Mouse (Mus musculus) limb, embryonic 11.5 days (tissue): ENCODE measurements around the gene Banp. TPM values are rescaled to one million over a fixed set of nuclear protein-coding genes. Genes with fewer than 3 reads are reported as not detected.

ENCODE experiments used
- ATAC-seq: fragments of 200-750 bp; cut with Nextera tagmentation; 2 replicates; pipeline ENCODE4 v1.8.0; 2017; ENCODE audit warnings: low read depth; ENCODE audit not compliant: insufficient number of reproducible peaks, low FRiP score, low TSS enrichment
- DNase-seq: peaks from one replicate; pipeline ENCODE4 v3.0.0-alpha.2; 2015; ENCODE audit warnings: low spot score
- H3K27ac ChIP-seq: fragments of 300-500 bp; sonication (generic); replicated peaks from 2 replicates; pipeline ENCODE4 v1.5.1; 2014; ENCODE audit warnings: low read depth, mild to moderate bottlenecking, low read length
- H3K27me3 ChIP-seq: fragments of 300-500 bp; sonication (generic); 2 replicates; pipeline ENCODE4 v1.6.1; 2014; ENCODE audit warnings: mild to moderate bottlenecking, low read length, mixed read lengths; ENCODE audit not compliant: control insufficient read depth, insufficient read depth
- H3K36me3 ChIP-seq: fragments of 300-500 bp; sonication (generic); 2 replicates; pipeline ENCODE4 v1.6.1; 2014; ENCODE audit warnings: mild to moderate bottlenecking, low read length, moderate library complexity, mixed read lengths; ENCODE audit not compliant: control insufficient read depth, insufficient read depth
- H3K4me1 ChIP-seq: fragments of 300-500 bp; sonication (generic); 2 replicates; pipeline ENCODE4 v1.6.1; 2014; ENCODE audit warnings: low read length, mixed read lengths; ENCODE audit not compliant: control insufficient read depth, insufficient read depth
- H3K4me2 ChIP-seq: fragments of 300-500 bp; sonication (generic); 2 replicates; pipeline ENCODE4 v1.6.1; 2014; ENCODE audit warnings: low read depth, mild to moderate bottlenecking, moderate library complexity; ENCODE audit not compliant: severe bottlenecking
- H3K4me3 ChIP-seq: fragments of 300-500 bp; sonication (generic); 2 replicates; pipeline ENCODE4 v1.5.1; 2014; ENCODE audit warnings: low read depth, low read length
- H3K9ac ChIP-seq: fragments of 300-500 bp; sonication (generic); 2 replicates; pipeline ENCODE4 v1.6.1; 2014; ENCODE audit warnings: mild to moderate bottlenecking, low read length
- H3K9me3 ChIP-seq: fragments of 300-500 bp; sonication (generic); 2 replicates; pipeline ENCODE4 v1.6.1; 2016; ENCODE audit warnings: low read length; ENCODE audit not compliant: control insufficient read depth
- WGBS: fragments of 180-500 bp; shearing (Covaris S2); extraction: QIAGEN DNeasy Blood & Tissue Kit; methylation state at CpG from one replicate; pipeline ENCODE4 v1.1.7; 2014; 5-methylcytosine and 5-hydroxymethylcytosine counted together
- polyA plus RNA-seq: library from polyadenylated mRNA; unstranded; fragments of >200 nt; fragmentation: Nextera tagmentation; extraction: Ambion mirVana; gene quantifications from 2 replicates; pipeline ENCODE4 v1.2.1, GENCODE M21; 2014

Gene Banp
- polyA plus RNA-seq, 1 experiment from 2014 or later: 58.1 TPM

- no peak for ATAC-seq
- Histone ChIP-seq H3K9ac (no peak overlapping the region), H3K4me1 (no peaks in the 10 kb centered on the region), H3K36me3 (peaks cover 13% of the 10 kb centered on the region; the same call in 1 of the 2 replicates), H3K27me3 (no peaks in the 10 kb centered on the region), H3K4me3 (no peak overlapping the region), H3K4me2 (no peak overlapping the region), H3K27ac (no peak overlapping the region), H3K9me3 (no peaks in the 10 kb centered on the region)
- DNase-seq: no peak
- WGBS: 89% methylated on average over 8 of the region's 8 CpGs
Measured at GRCm38 (mm10) chr8:122020050-122020771, 70.7 kb downstream of the Banp start.

- DNase-seq (no peak), ATAC-seq (no peak)
- Histone ChIP-seq H3K27me3 (no peaks in the 10 kb centered on the region), H3K4me3 (no peak overlapping the region), H3K4me2 (no peak overlapping the region), H3K9me3 (no peaks in the 10 kb centered on the region), H3K36me3 (peaks cover 14% of the 10 kb centered on the region; the same call in 1 of the 2 replicates), H3K4me1 (no peaks in the 10 kb centered on the region), H3K27ac (no peak overlapping the region), H3K9ac (no peak overlapping the region)
- WGBS: 81% methylated on average over 2 of the region's 2 CpGs
Measured at GRCm38 (mm10) chr8:122021725-122022124, 72.2 kb downstream of the Banp start.

GRCm38 (mm10) chr8:122022274-122022673, 72.7 kb downstream of the Banp start:
- WGBS: 92% methylated on average over 6 of the region's 6 CpGs
- no peak overlapping the region for H3K9ac ChIP-seq
- H3K4me2 ChIP-seq: no peak overlapping the region
- H3K9me3 ChIP-seq: no peaks in the 10 kb centered on the region
- DNase-seq (no peak), ATAC-seq (no peak)
- peaks cover 12% of the 10 kb centered on the region; the same call in 1 of the 2 replicates for H3K36me3 ChIP-seq
- H3K27me3 ChIP-seq: no peaks in the 10 kb centered on the region
- no peak overlapping the region for H3K27ac ChIP-seq
- no peaks in the 10 kb centered on the region for H3K4me1 ChIP-seq
- no peak overlapping the region for H3K4me3 ChIP-seq

- no peak for DNase-seq
- ATAC-seq: no peak
- no peak overlapping the region for H3K4me3 ChIP-seq
- 85% methylated on average over 4 of the region's 4 CpGs for WGBS
- H3K4me1 ChIP-seq: no peaks in the 10 kb centered on the region
- no peak overlapping the region for H3K4me2 ChIP-seq
- H3K27ac ChIP-seq: no peak overlapping the region
- no peaks in the 10 kb centered on the region for H3K27me3 ChIP-seq
- no peak overlapping the region for H3K9ac ChIP-seq
- no peaks in the 10 kb centered on the region for H3K9me3 ChIP-seq
- H3K36me3 ChIP-seq: peaks cover 12% of the 10 kb centered on the region; the same call in 1 of the 2 replicates
Measured at GRCm38 (mm10) chr8:122022705-122023104, 73.2 kb downstream of the Banp start.

GRCm38 (mm10) chr8:122025546-122025945, 76.0 kb downstream of the Banp start:
- Histone ChIP-seq H3K27ac (no peak overlapping the region), H3K9me3 (no peaks in the 10 kb centered on the region), H3K36me3 (peaks cover 7% of the 10 kb centered on the region; the same call in 1 of the 2 replicates), H3K27me3 (no peaks in the 10 kb centered on the region), H3K4me2 (no peak overlapping the region), H3K4me1 (no peaks in the 10 kb centered on the region; the same call in 1 of the 2 replicates), H3K4me3 (no peak overlapping the region), H3K9ac (no peak overlapping the region)
- no peak for DNase-seq
- no peak for ATAC-seq
- WGBS: 91% methylated on average over 9 of the region's 9 CpGs

- peaks cover 5% of the 10 kb centered on the region; the same call in 1 of the 2 replicates for H3K36me3 ChIP-seq
- no peak overlapping the region for H3K27ac ChIP-seq
- no peaks in the 10 kb centered on the region for H3K9me3 ChIP-seq
- H3K4me2 ChIP-seq: no peak overlapping the region
- no peak overlapping the region for H3K9ac ChIP-seq
- no peak overlapping the region for H3K4me3 ChIP-seq
- H3K27me3 ChIP-seq: no peaks in the 10 kb centered on the region
- 79% methylated on average over 4 of the region's 4 CpGs for WGBS
- ATAC-seq (no peak), DNase-seq (no peak)
- H3K4me1 ChIP-seq: peaks cover 3% of the 10 kb centered on the region
Measured at GRCm38 (mm10) chr8:122028116-122028515, 78.6 kb downstream of the Banp start.

GRCm38 (mm10) chr8:122030965-122031364, 81.4 kb downstream of the Banp start:
- no peaks in the 10 kb centered on the region for H3K27me3 ChIP-seq
- DNase-seq (no peak), ATAC-seq (no peak)
- H3K4me2 ChIP-seq: no peak overlapping the region
- peaks cover 2% of the 10 kb centered on the region; the same call in 1 of the 2 replicates for H3K36me3 ChIP-seq
- no peak overlapping the region for H3K4me3 ChIP-seq
- peaks cover 9% of the 10 kb centered on the region for H3K4me1 ChIP-seq
- no peaks in the 10 kb centered on the region for H3K9me3 ChIP-seq
- no peak overlapping the region for H3K27ac ChIP-seq
- WGBS: 59% methylated on average over 7 of the region's 7 CpGs
- H3K9ac ChIP-seq: no peak overlapping the region

- DNase-seq (no peak), ATAC-seq (no peak)
- 44% methylated on average over 9 of the region's 9 CpGs for WGBS
- no peak overlapping the region for H3K27ac ChIP-seq
- no peak overlapping the region for H3K4me3 ChIP-seq
- no peak overlapping the region for H3K4me2 ChIP-seq
- H3K4me1 ChIP-seq: peaks cover 9% of the 10 kb centered on the region
- H3K9ac ChIP-seq: no peak overlapping the region
- H3K9me3 ChIP-seq: no peaks in the 10 kb centered on the region
- no peaks in the 10 kb centered on the region for H3K36me3 ChIP-seq
- no peaks in the 10 kb centered on the region for H3K27me3 ChIP-seq
Measured at GRCm38 (mm10) chr8:122032741-122033140, 83.2 kb downstream of the Banp start.
